Mouse (Mus musculus): ENCODE measurements around the gene Pigq.

The Pigq gene

DNA sequence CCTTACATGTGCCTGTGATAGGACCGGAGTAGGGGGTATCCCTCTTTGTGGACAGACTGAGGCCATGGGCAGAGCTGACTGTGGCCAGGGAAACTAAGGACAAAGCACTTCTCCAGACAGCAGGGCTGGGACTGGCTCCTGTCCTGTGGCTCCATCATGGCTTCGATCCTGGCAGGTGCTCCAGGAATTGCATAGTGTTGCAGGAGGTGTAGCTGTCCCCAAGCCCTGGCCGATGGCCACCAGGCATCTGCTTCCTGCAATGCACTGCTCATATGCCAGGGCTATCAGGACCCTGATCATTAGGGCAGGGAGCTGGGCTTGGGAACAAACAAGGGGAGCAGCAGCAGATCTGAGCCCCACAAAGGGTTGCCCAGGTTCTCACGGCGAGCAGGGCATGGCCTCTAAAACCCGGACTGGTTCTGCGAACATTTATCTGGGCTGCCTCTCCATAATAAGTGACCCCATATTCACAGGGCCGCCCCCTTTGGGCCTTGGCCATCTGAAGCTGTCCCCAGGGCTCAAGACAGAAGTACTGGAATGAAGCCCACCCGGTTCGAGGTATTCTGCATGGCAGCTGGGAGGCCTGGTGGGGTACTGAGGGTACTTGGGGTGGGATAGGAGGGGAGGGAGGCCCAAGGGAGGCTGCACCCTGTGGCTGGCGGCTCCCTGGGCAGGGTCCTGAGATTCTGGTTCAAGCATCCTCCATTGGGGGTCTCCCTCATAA is 14.2 kb upstream of the Pigq start:
- DNase-seq (ENCODE audit: low spot score): no peak

DNA sequence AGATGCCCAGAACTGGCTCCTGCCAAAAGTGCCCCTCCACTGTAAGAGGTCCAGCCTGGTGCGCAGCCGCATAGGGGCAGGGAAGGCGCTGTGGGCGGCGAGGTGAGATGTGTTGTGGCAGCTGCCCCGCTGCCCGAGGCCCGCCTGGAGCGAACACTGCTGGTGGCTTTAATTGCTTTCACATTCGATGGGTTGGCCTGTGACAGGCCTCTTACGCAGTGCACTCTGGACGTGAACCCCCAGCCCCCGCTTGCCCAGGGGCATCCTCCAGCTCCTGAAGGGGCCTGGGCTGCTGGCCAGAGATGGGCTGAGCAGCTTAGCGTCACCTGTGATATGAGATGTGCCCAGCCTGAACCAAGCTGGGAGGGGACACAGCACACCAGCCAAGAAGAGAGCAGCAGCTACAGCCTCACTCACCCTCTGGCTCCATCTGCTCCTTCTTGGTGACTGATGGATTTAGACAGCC is 12.9 kb upstream of the Pigq start:
- DNase-seq (ENCODE audit: low spot score): no peak

DNA sequence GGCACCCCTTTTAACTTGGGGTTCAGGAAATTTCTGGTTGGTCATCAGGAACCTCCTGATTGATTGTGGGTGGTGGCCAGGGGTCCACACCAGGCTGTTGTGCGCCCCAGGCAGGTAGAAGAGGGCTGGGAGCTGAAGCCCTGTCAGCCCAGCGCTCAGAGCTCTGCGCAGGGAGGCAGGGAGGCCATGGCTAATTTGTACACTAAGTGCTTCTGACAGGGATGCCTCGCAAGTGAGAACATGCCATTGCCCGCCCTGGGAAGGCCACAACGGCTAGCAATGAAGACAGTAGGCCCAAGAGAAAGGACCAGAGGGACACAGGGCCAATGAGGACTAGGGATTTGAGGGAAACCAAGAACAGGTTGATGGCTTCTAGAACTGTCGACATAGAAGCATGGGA is 11.9 kb upstream of the Pigq start:
- DNase-seq (ENCODE audit: low spot score): no peak

DNA sequence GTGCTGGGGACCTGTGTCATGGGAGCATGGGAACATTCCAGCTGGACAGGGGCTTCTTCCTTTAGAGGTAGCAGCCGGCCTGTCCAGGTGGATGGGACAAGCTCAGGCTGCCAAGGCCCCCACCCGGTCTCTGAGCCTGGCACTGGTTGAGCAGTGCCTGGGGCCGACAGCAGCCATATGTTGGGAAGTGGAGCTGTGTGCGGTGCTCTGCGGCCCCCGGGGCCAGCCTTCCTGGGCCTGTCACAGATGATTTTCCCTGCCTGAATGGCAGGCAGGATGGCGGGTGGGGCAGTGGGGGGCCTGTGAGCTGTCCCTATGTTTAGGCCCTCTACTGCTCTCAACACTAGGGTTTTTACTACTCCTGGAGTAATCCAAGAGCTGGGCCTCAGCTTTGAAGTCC is 11.5 kb upstream of the Pigq start:
- no peak for DNase-seq (ENCODE audit: low spot score)

DNA sequence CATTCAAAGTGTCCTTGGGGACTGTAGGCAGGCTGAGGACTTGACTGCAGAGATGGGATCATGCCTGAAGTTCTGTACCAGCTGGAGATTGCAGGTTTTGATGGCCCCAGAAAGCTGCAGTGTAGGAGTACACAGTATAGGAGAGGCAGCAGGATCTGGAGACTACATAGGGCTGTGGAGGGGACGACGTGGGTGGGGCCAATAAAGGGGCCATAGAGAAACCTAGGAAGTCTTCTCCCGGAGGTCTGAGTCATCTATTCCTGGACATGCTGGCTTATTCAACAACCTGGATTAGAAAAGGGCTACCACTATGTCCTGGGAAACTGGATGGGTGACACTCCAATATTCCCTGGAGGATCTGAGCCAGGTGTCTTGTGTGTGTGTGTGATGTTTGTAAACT is 11.0 kb upstream of the Pigq start:
- no peak for DNase-seq (ENCODE audit: low spot score)

DNA sequence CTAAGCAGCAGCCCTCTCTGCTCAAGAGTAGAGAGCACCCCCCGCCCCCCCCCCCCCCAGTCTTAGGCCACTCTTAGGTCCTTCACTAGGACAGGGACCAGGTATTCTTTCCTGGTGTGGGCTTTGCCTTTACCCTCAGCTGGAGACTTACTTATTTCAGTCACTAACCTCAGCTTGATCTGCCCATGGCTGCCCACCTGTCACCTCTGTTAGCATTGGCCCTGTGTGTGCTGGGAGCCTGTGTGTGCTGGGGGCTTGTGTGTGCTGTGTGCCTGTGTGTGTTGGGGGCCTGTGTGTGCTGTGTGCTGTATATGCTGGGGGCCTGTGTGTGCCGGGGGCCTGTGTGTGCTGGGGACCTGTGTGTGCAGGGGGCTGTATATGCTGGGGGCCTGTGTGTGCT is 9.9 kb upstream of the Pigq start:
- no peak for DNase-seq (ENCODE audit: low spot score)

DNA sequence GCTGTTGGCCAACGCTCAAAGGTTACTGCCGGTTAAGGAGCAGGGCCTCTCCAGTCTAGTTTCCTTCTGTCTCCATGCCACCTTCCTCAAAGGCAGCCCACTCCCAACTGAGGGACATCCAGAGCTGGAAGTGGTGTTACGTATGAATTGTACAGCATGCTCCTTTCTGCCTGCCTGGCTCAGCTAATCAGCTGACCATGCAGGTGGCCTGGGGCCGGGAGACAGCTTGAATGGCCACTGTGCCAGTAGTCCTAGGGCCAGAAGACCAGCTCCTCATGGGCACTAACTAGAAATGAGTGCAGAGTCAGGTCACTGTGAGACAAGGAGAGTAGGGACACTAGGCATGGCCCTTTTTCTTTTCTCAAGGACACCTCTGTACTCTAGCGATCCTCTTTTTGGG is 8.4 kb upstream of the Pigq start:
- DNase-seq (ENCODE audit: low spot score): no peak

DNA sequence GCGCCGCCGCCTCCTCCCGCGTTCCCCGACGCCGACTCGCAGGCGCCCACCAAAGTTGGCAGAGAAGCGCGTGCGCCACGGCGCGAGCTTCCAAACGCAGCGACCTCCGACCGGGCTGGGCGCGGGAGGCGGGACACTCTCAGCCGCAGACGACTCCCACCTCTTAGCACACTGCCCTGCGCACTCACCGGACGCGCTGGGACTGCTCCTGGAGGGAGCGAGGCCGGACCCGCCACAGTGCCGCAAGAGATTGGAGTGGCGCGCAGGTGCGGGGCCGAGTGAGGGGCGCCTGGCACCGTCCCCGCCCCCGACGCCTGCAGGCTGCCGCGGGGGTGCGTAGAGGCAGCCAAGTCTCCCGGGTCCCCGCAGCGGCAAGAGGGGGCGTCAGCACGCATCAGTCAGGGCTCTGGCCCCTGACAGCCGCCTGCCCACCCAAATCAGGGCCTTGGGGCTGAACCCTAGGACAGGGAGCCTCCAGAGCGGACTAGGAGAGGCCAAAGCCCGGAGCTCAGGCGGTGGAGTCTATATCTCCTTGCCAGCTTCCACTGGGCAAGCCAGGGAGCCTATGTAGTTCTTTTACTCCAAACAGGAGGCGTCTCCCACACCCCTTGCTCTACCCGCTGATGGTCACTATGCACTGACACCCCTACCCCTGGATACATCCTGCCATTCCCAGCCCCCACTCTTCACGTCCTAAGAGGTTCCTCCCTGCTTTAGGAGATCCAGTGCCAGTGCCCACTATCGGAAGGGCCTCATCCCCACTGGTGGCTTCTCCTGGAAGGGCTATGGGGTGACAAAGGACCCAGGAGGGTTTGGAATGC is 7.3 kb upstream of the Pigq start, which contains the start of gene A930017K11Rik:
A930017K11Rik (minus strand) TSS at position 763 of the 821 bp plus-strand sequence.
- peak; percentile 18 for DNase-seq (ENCODE audit: low spot score)

DNA sequence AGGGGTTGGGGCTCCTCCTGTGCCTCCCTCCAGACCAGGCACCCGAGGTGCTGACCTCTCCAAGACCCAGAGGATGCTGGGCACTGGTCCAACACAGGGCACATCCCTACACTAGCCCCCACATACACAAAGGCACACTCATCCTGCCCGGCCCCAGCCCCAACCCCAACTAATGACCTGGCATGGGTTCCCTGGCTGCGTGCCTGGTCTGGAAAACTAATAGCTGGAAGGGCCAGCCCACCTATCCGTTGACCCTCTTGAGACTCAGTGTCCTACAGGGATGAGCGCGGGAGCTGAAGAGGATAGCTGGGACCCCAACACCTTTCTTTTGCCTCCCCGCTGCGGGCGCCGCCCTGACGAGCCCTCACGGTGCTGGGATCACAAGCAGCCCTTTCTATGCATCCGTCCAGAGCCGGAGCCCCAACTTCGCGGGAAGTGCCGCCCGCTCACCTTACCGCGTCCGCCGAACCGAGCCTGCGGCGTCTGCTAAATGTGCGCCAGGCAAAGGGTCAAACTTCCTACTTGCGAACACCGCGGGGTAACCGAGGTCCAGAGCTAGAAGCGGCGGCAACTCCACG is 6.6 kb upstream of the Pigq start:
- no peak for DNase-seq (ENCODE audit: low spot score)

DNA sequence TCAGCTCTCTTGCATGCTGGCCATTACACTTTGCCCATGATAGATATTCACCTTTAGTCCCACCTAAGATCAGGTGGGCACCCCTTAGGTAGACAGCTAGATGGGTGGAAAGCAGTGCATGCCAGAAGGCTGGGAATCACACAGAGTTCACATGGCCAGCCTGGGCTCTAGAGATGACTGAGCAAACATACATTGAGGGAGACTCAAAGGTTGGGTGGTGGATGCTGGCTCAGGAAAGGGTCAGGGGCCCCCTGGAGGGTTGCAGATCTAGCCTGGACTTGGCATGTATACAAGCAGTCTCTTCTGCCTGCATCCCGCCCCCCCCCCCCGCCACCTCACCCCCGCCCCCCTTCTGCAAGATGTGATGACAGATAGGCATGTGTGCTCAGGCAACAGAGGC is 6.0 kb upstream of the Pigq start:
- no peak for DNase-seq (ENCODE audit: low spot score)

DNA sequence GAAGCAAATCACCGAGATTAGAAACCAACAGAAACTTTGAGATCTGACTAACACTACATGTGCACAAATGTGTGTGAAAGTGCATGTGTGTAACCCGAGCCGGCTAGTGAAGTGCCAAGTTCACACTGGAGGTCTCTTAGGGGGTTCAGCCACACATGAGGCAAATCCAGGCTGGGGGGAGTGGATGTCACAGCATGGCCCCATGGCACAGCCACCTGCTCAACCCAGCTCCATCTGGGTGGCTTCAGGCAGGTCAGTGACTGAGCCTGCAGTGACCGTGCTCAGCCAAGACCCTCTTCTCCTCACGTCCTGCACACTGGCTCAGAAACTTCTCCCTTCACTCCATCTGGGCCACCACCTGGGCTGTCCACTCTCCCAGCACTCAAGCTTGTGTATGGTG is 5.2 kb upstream of the Pigq start:
- no peak for DNase-seq (ENCODE audit: low spot score)

DNA sequence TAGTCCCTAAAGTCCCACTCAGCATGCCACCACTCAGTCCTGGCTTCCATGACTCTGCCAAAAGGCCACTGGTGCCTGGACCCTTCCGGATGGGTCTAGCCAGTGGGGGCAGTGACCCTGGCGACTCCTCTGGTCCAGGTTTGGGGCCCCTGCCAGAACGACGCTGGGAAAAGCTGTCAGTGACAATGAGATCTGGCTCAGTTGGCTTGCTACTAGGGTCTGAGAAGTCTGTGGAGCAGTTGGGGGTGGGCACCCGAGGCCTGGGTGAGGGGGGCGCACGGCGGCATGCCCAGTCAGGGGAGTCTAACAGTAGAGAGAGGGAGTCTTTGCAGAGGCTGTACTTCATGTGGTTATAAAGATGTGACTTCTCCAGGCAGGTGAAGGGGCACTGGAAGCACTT is 3.3 kb upstream of the Pigq start:
- DNase-seq (ENCODE audit: low spot score): no peak

DNA sequence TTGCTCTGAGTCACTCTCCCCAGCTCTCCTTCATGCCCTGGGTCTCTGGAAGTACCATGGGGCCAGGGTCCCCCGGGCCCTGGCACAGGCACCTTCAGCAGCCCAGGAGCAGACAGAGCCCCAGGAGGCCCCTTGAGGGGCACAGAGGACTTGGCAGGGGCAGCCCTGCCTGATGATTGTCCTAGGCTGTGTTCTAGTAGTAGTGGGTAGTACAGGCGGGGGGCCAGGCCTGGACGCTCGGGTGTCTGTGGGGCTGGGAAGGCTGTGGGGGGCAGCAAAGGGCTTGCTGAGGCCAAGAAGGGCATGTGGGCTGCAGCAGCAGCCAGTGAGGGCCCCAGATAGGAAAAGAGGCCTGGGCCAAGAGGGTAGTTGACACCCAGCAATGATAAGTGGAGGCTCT is 2.8 kb upstream of the Pigq start:
- no peak for DNase-seq (ENCODE audit: low spot score)

DNA sequence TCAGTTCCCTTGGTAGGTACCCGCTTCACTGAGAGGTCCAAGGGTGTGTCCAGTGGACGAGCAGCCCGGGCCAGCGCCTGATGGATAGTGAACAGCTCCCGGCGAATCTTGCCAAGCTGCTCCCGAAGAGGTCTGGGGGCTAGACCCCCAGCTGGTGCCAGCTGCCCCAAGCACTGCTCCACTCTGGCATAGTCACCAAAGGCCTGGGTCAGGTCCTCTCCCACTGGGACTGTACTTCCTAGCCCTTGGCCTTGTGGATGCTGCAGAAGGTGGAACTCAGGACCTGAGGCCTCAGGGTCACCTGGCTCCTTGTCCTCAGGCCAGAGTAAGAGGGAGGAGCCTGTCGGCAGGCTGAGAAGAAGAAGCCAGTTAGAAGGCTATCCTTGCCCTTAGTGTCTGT is 2.2 kb upstream of the Pigq start:
- no peak for DNase-seq (ENCODE audit: low spot score)

DNA sequence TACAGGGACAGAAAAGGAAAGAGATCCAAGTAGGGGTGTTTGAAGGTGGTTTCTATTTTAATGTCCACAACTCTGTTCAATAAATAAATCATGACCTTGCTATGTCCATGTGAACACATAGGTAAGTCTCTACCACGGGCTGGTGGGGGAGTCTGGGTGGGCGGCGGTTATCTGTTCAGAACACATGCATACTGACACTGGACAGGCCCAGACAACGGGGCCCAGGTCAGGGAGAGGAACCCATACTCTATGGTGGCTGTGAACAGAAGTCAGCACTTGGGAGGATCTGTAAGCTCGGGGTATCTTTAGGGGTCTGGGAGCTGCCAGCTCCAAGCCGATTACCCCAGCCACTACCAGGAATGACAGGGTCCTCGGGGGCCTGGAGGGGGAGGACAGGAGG is 1.6 kb upstream of the Pigq start:
- DNase-seq (ENCODE audit: low spot score): no peak

DNA sequence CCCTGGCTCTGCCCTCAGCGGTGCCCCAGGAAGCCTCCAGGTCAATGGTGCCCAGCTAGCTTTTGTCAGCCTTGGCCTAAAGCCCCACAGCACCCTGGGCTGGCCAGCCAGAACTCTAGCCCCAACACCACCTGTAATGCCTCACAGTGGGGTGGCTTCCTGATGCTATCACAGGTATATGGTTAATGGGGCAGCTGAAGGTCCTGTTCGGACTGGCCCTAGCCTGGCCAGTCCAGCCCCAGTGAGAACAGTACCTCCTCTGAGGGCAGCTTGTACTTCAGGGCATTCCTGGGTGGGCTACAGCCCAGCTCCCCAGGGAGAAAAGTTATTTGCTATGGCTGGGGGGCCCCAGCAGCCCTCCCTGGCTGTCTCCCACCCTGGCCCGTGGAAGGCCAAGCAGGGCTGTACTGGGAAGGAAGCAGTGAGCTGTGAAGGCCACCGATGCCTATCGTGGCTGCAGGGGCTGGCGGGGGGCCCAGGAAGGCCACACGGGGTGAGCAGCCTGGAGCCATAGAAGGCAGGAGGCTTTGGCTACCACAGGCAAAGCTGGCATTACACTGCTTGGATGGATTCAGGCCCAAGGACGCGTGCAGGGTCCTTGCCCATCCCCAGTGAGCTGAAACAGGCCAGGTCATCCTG is 900 bp upstream of the Pigq start:
- DNase-seq (ENCODE audit: low spot score): no peak

DNA sequence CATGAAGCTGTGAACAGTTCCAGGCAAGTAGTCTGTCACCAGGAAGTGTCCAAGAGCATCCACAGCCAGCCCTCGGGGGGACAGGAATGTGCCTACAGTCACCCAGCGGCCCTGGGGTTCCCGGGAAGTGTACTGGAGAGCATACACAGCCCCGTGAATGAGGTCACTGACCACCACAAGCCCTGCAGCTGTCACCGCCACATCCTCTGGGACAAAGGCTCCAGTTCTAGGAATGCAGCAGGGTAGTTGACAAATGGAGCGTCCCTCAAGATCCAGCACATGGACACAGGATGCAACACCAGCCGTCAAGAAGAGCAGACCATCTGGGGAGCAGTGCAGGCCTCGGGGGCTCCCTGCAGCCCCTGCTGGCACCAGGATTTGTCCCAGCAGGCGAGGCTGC is 967 bp downstream of the Pigq start:
- no peak for DNase-seq (ENCODE audit: low spot score)

DNA sequence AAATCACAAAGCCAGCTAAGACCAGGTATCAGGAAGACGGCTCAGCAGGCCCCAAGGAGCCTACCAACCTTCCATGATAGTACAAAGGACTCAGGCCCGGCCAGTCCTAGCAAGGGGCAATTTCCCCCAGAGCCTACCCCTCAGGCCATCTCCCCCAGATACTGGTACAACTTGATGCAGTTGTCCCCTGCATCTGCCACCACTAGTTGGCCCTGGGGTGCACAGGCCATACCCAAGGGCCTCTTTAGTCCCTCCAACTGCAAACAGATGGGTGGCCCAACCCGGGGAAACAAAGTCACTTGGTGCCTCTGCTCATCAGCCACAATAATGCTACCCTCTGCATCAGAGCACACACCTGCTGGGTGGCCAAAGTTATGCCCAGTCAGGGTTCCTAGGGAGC is 1.5 kb downstream of the Pigq start:
- no peak for DNase-seq (ENCODE audit: low spot score)

DNA sequence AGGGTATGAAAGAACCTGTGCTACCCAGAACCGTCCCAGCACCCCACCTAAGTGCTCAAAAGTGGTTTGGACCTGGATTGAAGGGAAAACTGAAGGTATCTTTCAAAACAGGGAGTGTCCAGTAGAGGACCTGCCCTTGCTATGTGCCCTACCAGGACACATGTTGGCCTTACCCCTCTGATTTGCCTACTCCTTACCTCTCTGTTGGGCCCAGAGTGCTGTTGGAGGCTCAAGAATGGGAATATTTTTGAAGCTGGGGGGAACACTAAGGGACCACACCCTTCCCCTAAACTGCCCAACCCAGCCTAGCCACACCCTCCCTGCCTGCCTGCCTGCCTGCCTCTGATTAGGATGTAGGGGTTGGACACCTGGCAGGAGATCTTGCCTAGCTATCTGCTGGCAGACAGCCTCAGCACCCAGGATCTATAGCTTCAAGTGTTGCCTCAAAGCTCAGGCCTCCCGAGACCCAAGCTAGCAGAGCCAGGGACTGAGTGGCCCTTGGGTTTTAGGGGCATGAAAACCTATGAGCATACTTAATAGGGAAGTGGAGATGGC is 2.1 kb downstream of the Pigq start:
- DNase-seq (ENCODE audit: low spot score): peak; percentile 41

DNA sequence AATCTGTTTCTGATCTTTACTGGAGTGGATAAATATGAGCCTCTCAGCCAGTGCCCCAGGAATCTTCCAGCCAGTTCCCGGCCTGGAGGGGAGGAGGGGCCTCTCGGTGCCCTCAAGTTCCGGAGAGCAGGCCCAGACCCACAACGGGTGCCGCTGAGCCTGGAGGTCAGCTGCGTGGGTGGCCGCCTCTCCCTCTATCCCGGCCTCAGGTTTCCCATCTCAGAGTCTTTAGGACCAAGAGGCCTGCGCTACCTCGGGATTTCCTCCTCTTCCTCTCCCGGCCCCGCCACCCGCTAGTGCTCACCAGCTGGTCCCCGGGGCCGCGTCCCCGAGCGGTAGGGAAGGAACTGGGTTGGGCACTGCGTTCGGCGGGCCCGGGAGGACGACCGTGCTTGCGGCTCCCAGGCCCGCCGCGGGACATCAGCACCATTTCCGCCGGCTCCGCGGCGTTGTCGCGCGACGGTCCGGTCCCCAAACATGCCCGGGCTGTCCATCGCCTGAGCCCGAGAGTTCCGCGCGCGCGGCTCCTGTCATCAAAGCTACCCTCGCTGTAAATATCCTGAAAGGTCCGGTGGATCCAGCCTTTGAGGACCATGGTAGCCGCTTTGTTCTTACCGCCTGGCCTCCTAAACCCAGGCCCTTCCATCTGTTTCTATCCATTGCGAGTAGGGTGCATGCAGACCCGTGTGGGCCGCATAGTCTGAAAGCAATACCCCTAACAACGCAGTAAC is 3.1 kb downstream of the Pigq start:
- peak; percentile 74 for DNase-seq (ENCODE audit: low spot score)

DNA sequence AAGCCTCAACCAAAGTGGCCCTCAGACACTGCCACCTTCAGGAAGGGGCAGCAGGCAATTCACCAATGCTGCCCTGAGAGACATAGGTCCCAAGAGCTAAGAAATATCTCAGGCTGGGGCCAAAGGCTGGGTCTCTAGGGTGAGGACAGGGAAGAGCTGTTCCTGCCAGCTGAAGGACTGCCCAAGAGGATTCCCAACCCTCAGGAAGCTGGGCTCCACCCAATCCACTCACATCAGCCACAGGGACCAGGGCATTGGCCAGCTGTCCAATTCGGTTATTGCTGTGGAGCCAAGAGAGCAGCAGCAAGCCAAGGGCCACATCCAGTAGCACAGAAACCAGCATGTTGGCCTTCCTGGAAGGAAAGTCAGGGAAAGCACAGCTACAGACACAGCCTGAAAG is 10.2 kb downstream of the Pigq start:
- no peak for DNase-seq (ENCODE audit: low spot score)

DNA sequence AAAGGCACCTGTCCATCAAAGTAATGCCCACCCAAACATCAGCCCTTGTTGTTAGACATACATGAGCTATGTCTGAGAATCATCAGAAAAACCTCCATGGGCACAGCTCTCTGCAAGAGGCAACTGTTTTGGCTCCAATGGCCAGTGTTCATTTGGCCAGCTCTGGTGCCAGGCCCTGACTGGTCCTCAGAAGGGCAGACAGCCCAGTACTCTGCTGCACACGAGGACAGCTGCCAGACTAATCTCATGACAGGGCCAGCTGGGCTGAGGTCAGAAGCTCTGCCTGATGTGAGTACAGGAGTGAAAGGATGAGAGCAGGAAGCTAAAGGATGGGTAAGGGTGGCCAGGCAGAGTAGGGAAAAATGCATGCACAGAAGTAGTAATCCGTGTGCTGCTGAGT is 19.4 kb downstream of the Pigq start:
- no peak for DNase-seq (ENCODE audit: low spot score)
